Mouse (Mus musculus) hindbrain, postnatal 0 days (tissue): ENCODE measurements around the gene Cnmd. TPM values are rescaled to one million over a fixed set of nuclear protein-coding genes. Genes with fewer than 3 reads are reported as not detected.

Source experiments
- ATAC-seq: fragments of 200-750 bp; cut with Nextera tagmentation; 2 replicates; pipeline ENCODE4 v1.8.0; 2017; ENCODE audit warnings: mild to moderate bottlenecking, moderate TSS enrichment, moderate library complexity
- DNase-seq: peaks from one replicate; pipeline ENCODE4 v3.0.0-alpha.2; 2015; ENCODE audit warnings: low spot score
- H3K27ac ChIP-seq: fragments of 300-500 bp; sonication (generic); 2 replicates; pipeline ENCODE4 v1.5.1; 2014; ENCODE audit warnings: mild to moderate bottlenecking
- H3K27me3 ChIP-seq: fragments of 300-500 bp; sonication (generic); 2 replicates; pipeline ENCODE4 v1.6.1; 2014; ENCODE audit warnings: low read length, mixed read lengths; ENCODE audit not compliant: insufficient read depth
- H3K36me3 ChIP-seq: fragments of 300-500 bp; sonication (generic); 2 replicates; pipeline ENCODE4 v1.6.1; 2014; ENCODE audit warnings: low read length, mixed read lengths; ENCODE audit not compliant: insufficient read depth
- H3K4me1 ChIP-seq: fragments of 300-500 bp; sonication (generic); 2 replicates; pipeline ENCODE4 v1.6.1; 2014; ENCODE audit warnings: antibody characterized with exemption, low read length, mixed read lengths; ENCODE audit not compliant: insufficient read depth
- H3K4me2 ChIP-seq: fragments of 300-500 bp; sonication (generic); 2 replicates; pipeline ENCODE4 v1.6.1; 2014; ENCODE audit warnings: low read depth, mild to moderate bottlenecking, low read length, moderate library complexity, mixed read lengths
- H3K4me3 ChIP-seq: fragments of 300-500 bp; sonication (generic); 2 replicates; pipeline ENCODE4 v1.5.1; 2014; ENCODE audit warnings: low read length
- H3K9ac ChIP-seq: fragments of 300-500 bp; sonication (generic); replicated peaks from 2 replicates; pipeline ENCODE4 v1.6.1; 2014; ENCODE audit warnings: mild to moderate bottlenecking, low read length, moderate library complexity, mixed read lengths
- H3K9me3 ChIP-seq: fragments of 300-500 bp; sonication (generic); 2 replicates; pipeline ENCODE4 v1.6.1; 2016; ENCODE audit warnings: low read length, mixed read lengths
- CTCF ChIP-seq: IDR thresholded peaks from 2 replicates; pipeline ENCODE4 v1.5.1; 2016; ENCODE audit warnings: antibody characterized with exemption, control low read depth, low read depth
- WGBS: fragments of 180-500 bp; shearing (Covaris S2); extraction: QIAGEN DNeasy Blood & Tissue Kit; methylation state at CpG from one replicate; pipeline ENCODE4 v1.1.7; 2014; 5-methylcytosine and 5-hydroxymethylcytosine counted together
- polyA plus RNA-seq: library from polyadenylated mRNA; unstranded; fragments of >200 nt; fragmentation: Nextera tagmentation; extraction: Ambion mirVana; gene quantifications from 2 replicates; pipeline ENCODE4 v1.2.1, GENCODE M21; 2015
- total RNA-seq: library from RNA; depleted of rRNA; stranded (reverse); fragments of >200 nt; gene quantifications from 2 replicates; pipeline ENCODE4 v1.2.3, GENCODE M21; 2014; rRNA removed

Cnmd gene
- total RNA-seq (0.37 and 0.68 TPM in 2 replicates), polyA plus RNA-seq (1.1 and 1.8 TPM in 2 replicates)

DNA sequence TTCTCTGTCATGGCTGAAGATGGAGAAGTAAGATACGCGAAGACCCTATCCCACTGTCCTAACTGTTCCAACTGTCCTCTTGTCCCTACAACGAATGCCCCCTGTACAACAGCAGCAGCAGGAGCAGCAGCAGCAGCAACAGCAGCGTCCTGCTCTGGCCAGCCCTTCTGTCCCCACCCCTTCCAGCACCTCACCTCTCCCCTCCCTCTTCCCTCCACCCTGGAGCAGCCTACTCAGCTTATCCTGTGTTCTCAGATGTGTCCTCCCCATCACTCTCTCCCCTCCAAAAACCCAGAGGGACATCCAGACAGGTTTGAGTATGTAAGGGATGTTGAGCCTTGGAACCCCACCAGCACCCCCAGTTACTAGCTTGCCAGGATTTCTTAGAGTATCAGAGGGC is at the start of gene Cnmd:
TSS of gene Cnmd (minus strand) at position 170 of the 400 bp plus-strand sequence.
- Histone ChIP-seq H3K27ac (no peak within 1 kb of the TSS), H3K4me2 (peak within 1 kb of the TSS; percentile 38), H3K36me3 (no peaks in the 10 kb centered on the region), H3K4me1 (0 out of 2 replicates have a peak, but pooled peaks cover 4% of the 10 kb centered on the region), H3K9me3 (no peaks in the 10 kb centered on the region), H3K9ac (no peak within 1 kb of the TSS), H3K4me3 (peak within 1 kb of the TSS; percentile 15; the same call in 1 of the 2 replicates), H3K27me3 (no peaks in the 10 kb centered on the region)
- DNase-seq (no peak), ATAC-seq (no peak)
- no peak for TF ChIP-seq CTCF
- 66% methylated on average over 4 of the region's 4 CpGs for WGBS

- H3K4me2 ChIP-seq, result no peak overlapping the region
- H3K4me1 ChIP-seq, result no peaks in the 10 kb centered on the region
- no peak for TF ChIP-seq CTCF
- H3K27ac ChIP-seq, result no peak overlapping the region
- no peak overlapping the region for H3K9ac ChIP-seq
- no peak overlapping the region for H3K4me3 ChIP-seq
- 58% methylated on average over 4 of the region's 4 CpGs for WGBS
- H3K27me3 ChIP-seq, result no peaks in the 10 kb centered on the region
- ATAC-seq (no peak), DNase-seq (no peak)
- no peaks in the 10 kb centered on the region for H3K36me3 ChIP-seq
- H3K9me3 ChIP-seq, result no peaks in the 10 kb centered on the region
These were observed 49.3 kb upstream of the Cnmd start for GRCm38 (mm10) chr14:79711301-79711700.

DNA sequence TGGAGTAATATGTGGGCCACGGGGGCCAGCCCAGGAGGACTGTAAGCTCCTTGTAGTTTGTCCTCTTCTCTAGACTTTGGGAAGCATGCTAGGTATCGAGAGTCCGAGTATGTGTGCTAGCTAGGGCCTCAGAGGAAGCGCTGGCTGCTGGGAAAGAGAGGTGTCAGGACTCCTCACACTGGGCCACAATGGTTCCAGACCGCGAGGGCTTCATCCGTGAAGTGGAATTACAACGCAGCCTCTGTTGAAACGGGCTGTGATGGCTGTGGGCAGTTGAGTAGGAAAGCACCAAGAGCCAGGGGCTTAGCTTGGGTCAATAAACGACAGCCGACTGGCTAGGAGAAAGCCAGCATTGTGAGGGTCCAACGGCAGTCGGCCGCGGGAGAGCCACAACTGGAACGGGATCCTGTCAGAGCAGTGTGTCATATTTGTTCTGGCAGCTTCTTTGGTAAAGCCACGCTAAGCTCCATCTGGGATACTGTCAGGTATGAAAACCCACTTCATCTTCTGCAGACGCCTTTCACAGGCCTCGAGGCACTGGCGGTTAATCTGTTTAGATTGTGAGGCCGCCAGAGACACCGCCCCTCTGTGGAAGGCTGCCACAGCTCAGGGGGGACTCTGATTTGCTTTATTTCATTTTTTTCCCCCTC is 41.7 kb upstream of the Cnmd start:
- 70% methylated on average over 22 of the region's 22 CpGs for WGBS
- DNase-seq, result peak; percentile 39

GRCm38 (mm10) chr14:79701606-79702005 is 39.6 kb upstream of the Cnmd start:
- DNase-seq (no peak), ATAC-seq (no peak)
- Histone ChIP-seq H3K4me1 (no peaks in the 10 kb centered on the region), H3K9me3 (no peaks in the 10 kb centered on the region), H3K4me3 (no peak overlapping the region), H3K27me3 (no peaks in the 10 kb centered on the region), H3K4me2 (no peak overlapping the region), H3K9ac (no peak overlapping the region), H3K27ac (no peak overlapping the region), H3K36me3 (no peaks in the 10 kb centered on the region)
- no peak for TF ChIP-seq CTCF
- WGBS, result 48% methylated on average over 5 of the region's 5 CpGs

More for the DNA sequence above, 41.7 kb upstream of the Cnmd start:
- Histone ChIP-seq H3K36me3 (no peaks in the 10 kb centered on the region), H3K4me1 (no peaks in the 10 kb centered on the region), H3K9ac (no peak overlapping the region), H3K4me2 (no peak overlapping the region), H3K27ac (peak overlapping the region; percentile 41; the same call in 1 of the 2 replicates), H3K9me3 (no peaks in the 10 kb centered on the region), H3K4me3 (no peak overlapping the region), H3K27me3 (no peaks in the 10 kb centered on the region)
- no peak for TF ChIP-seq CTCF
- peak; percentile 54; the same call in 1 of the 2 replicates for ATAC-seq

GRCm38 (mm10) chr14:79701054-79701453 is 39.1 kb upstream of the Cnmd start:
- H3K4me2 ChIP-seq, result no peak overlapping the region
- H3K36me3 ChIP-seq, result no peaks in the 10 kb centered on the region
- 23% methylated on average over 7 of the region's 7 CpGs for WGBS
- ATAC-seq, result no peak; the same call in 1 of the 2 replicates
- no peak overlapping the region for H3K9ac ChIP-seq
- H3K27me3 ChIP-seq, result no peaks in the 10 kb centered on the region
- DNase-seq, result no peak
- H3K9me3 ChIP-seq, result no peaks in the 10 kb centered on the region
- H3K4me1 ChIP-seq, result no peaks in the 10 kb centered on the region
- H3K27ac ChIP-seq, result no peak overlapping the region
- H3K4me3 ChIP-seq, result no peak overlapping the region
- TF ChIP-seq CTCF, result no peak

DNA sequence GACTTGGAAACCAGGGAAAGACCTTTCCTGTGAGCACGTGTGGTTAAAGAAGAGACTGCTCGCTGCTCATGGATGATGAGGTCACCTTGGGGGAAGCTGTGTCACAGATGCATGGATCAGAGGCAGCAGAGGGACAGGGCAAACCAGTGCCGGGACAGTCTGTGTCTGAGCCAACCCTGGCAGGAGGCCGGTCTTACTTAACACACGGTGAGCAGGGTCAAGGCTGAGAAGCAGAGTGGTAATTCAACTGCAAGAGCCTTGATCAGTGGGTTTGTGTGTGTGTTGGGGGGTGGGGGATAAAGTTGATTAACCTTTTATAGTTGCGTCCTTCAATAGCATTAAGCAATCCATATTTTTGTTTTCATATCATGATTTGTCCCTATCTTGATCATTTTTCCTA is 37.4 kb upstream of the Cnmd start:
- H3K27me3 ChIP-seq, result no peaks in the 10 kb centered on the region
- DNase-seq, result no peak
- no peak overlapping the region for H3K4me2 ChIP-seq
- H3K36me3 ChIP-seq, result no peaks in the 10 kb centered on the region
- WGBS, result 41% methylated on average over 6 of the region's 6 CpGs
- ATAC-seq, result no peak
- no peak overlapping the region for H3K27ac ChIP-seq
- no peak for TF ChIP-seq CTCF
- no peak overlapping the region for H3K9ac ChIP-seq
- H3K4me1 ChIP-seq, result no peaks in the 10 kb centered on the region
- H3K4me3 ChIP-seq, result no peak overlapping the region
- no peaks in the 10 kb centered on the region for H3K9me3 ChIP-seq

DNA sequence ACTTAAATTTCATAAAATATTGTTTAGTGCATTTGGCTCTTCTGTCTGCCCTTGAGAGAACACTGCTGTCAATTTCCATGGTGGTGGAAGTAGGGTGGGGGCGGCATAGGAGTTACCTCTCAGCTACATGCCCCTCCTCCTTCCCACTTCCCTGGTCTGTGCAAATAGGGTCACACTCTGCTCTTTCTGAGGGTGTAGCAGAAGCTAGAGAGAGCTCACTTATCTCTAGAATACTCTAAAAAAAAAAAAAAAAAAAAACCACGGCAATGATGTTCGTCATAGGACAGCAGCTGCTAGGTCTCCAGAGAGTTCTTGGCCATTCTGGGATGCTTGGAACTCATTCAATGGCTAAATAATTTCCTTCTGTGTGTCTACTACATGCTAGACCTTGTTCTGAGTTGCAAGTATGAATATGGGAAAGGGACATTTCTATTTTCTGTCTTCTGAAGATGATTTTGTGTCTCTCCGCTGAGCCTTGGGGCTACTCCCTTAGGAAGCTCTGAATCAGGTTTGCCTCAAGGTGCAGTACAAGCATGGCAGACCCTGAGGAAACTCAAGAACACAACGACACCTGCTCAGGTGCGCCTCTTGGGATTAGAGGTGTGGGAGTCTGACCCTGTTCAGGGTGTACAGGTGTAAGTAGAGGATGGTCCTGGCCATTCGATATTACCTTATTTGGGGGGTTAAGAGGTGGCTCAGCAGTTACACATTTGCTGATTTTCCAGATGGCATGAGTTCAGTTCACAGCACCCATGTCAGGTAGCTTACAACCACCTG is 28.3 kb upstream of the Cnmd start:
- TF ChIP-seq CTCF, result no peak
- ATAC-seq (no peak), DNase-seq (no peak)
- H3K4me1 ChIP-seq, result no peaks in the 10 kb centered on the region
- no peak overlapping the region for H3K4me2 ChIP-seq
- H3K9me3 ChIP-seq, result no peaks in the 10 kb centered on the region
- H3K27ac ChIP-seq, result no peak overlapping the region
- no peaks in the 10 kb centered on the region for H3K27me3 ChIP-seq
- no peaks in the 10 kb centered on the region for H3K36me3 ChIP-seq
- H3K9ac ChIP-seq, result no peak overlapping the region
- WGBS, result 90% methylated on average over 7 of the region's 7 CpGs
- no peak overlapping the region for H3K4me3 ChIP-seq
